Mouse (Mus musculus) G1E (cell line): ENCODE results near the gene Arih1.

Experiments used
- CTCF ChIP-seq: IDR thresholded peaks from 2 replicates; pipeline ENCODE4 v1.5.1; 2012; ENCODE audit warnings: low read depth, low read length, inconsistent platforms, mixed read lengths
- GATA1 ChIP-seq: IDR thresholded peaks from 2 replicates; pipeline ENCODE4 v1.6.1; 2012; ENCODE audit warnings: borderline replicate concordance, low read length, inconsistent platforms, mixed read lengths
- POLR2AphosphoS5 ChIP-seq: IDR thresholded peaks from 2 replicates; pipeline ENCODE4 v1.6.1; 2012; ENCODE audit warnings: low read depth, low read length, inconsistent platforms; ENCODE audit not compliant: insufficient replicate concordance
- TAL1 ChIP-seq: conservative IDR thresholded peaks from 2 replicates; pipeline ENCODE4 v1.6.1; 2012; ENCODE audit warnings: low read depth, low read length, inconsistent platforms, mixed read lengths

DNA sequence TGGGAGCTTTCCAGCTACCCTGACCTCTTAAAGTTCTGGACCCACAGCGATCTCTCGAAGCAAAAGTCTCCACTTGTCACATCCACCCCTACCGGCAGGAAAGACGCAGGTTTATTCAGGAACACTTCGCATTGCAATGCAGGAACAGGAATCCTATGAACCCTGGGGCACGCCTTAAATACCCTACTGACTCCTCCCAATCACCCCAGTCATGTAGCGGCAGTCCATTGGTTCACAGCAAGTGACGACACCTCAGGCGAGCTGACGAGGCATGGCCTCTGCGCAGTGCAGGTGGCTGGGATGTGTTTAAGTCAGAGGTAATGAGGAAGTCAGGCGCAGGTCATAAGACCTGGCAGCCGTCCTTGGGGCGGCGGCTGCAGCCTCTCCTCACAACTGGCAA is 110.8 kb downstream of the Arih1 start:
- no peak for TF ChIP-seq POLR2AphosphoS5
- no peak for TF ChIP-seq CTCF
- no peak for TF ChIP-seq GATA1
- TF ChIP-seq TAL1: no peak
